Mouse (Mus musculus): ENCODE measurements around the gene Gm16223. TPM values are rescaled to one million over a fixed set of nuclear protein-coding genes. Genes with fewer than 3 reads are reported as not detected.

Gm16223 gene
- polyA plus RNA-seq, 1 experiment from 2014 or later = 0.06 TPM

GRCm38 (mm10) chr5:42198493-42198892 lies 130.7 kb downstream of the Gm16223 start:
- peak; percentile 42 for DNase-seq (ENCODE audit: low spot score)
- WGBS = 36% methylated on average over 3 of the region's 3 CpGs

GRCm38 (mm10) chr5:42207456-42208122 lies 139.8 kb downstream of the Gm16223 start:
- H3K36me3 ChIP-seq (ENCODE audit: control insufficient read depth, insufficient read depth, low read length) = no peaks in the 10 kb centered on the region
- H3K27ac ChIP-seq (ENCODE audit: low read depth, low read length) = no peak overlapping the region
- no peak overlapping the region for H3K4me3 ChIP-seq (ENCODE audit: low read depth, low read length)
- no peaks in the 10 kb centered on the region for H3K27me3 ChIP-seq (replicated peaks; ENCODE audit: control insufficient read depth, insufficient read depth, low read length)
- no peaks in the 10 kb centered on the region for H3K4me1 ChIP-seq (ENCODE audit: control insufficient read depth, insufficient read depth, low read length)
- 78% methylated on average over 3 of the region's 3 CpGs for WGBS
- no peaks in the 10 kb centered on the region for H3K9me3 ChIP-seq (replicated peaks; ENCODE audit: control insufficient read depth, low read length)
- H3K9ac ChIP-seq (ENCODE audit: low read length) = no peak overlapping the region
- ATAC-seq (no peak), DNase-seq (ENCODE audit: low spot score) (no peak)
- no peak overlapping the region for H3K4me2 ChIP-seq (ENCODE audit: low read length)

More at GRCm38 (mm10) chr5:42198493-42198892, 130.7 kb downstream of the Gm16223 start:
- Histone ChIP-seq H3K9ac (ENCODE audit: low read length) (no peak overlapping the region), H3K4me3 (ENCODE audit: low read depth, low read length) (no peak overlapping the region), H3K4me1 (ENCODE audit: control insufficient read depth, insufficient read depth, low read length) (no peaks in the 10 kb centered on the region), H3K9me3 (replicated peaks; ENCODE audit: control insufficient read depth, low read length) (no peaks in the 10 kb centered on the region), H3K36me3 (ENCODE audit: control insufficient read depth, insufficient read depth, low read length) (no peaks in the 10 kb centered on the region), H3K27ac (ENCODE audit: low read depth, low read length) (no peak overlapping the region), H3K27me3 (replicated peaks; ENCODE audit: control insufficient read depth, insufficient read depth, low read length) (no peaks in the 10 kb centered on the region), H3K4me2 (ENCODE audit: low read length) (no peak overlapping the region)
- 0 out of 2 replicates have a peak, but pooled peaks have one; percentile 20 for ATAC-seq

GRCm38 (mm10) chr5:42211554-42212338 lies 144.0 kb downstream of the Gm16223 start:
- Histone ChIP-seq H3K27ac (ENCODE audit: low read depth, low read length) (no peak overlapping the region), H3K36me3 (ENCODE audit: control insufficient read depth, insufficient read depth, low read length) (no peaks in the 10 kb centered on the region), H3K4me3 (ENCODE audit: low read depth, low read length) (no peak overlapping the region), H3K4me2 (ENCODE audit: low read length) (no peak overlapping the region), H3K9ac (ENCODE audit: low read length) (no peak overlapping the region), H3K27me3 (replicated peaks; ENCODE audit: control insufficient read depth, insufficient read depth, low read length) (no peaks in the 10 kb centered on the region), H3K4me1 (ENCODE audit: control insufficient read depth, insufficient read depth, low read length) (no peaks in the 10 kb centered on the region), H3K9me3 (replicated peaks; ENCODE audit: control insufficient read depth, low read length) (no peaks in the 10 kb centered on the region)
- peak; percentile 12 for DNase-seq (ENCODE audit: low spot score)
- ATAC-seq = peak; percentile 66; the same call in 1 of the 2 replicates
- 6% methylated on average over 4 of the region's 4 CpGs for WGBS

GRCm38 (mm10) chr5:42212353-42212752 lies 144.6 kb downstream of the Gm16223 start:
- 59% methylated on average over 4 of the region's 4 CpGs for WGBS
- DNase-seq (ENCODE audit: low spot score) (no peak), ATAC-seq (no peak)
- Histone ChIP-seq H3K36me3 (ENCODE audit: control insufficient read depth, insufficient read depth, low read length) (no peaks in the 10 kb centered on the region), H3K9ac (ENCODE audit: low read length) (no peak overlapping the region), H3K9me3 (replicated peaks; ENCODE audit: control insufficient read depth, low read length) (no peaks in the 10 kb centered on the region), H3K4me3 (ENCODE audit: low read depth, low read length) (no peak overlapping the region), H3K4me1 (ENCODE audit: control insufficient read depth, insufficient read depth, low read length) (no peaks in the 10 kb centered on the region), H3K4me2 (ENCODE audit: low read length) (no peak overlapping the region), H3K27ac (ENCODE audit: low read depth, low read length) (no peak overlapping the region), H3K27me3 (replicated peaks; ENCODE audit: control insufficient read depth, insufficient read depth, low read length) (no peaks in the 10 kb centered on the region)

GRCm38 (mm10) chr5:42224840-42225239 lies 157.1 kb downstream of the Gm16223 start:
- Histone ChIP-seq H3K4me3 (ENCODE audit: low read depth, low read length) (no peak overlapping the region), H3K9ac (ENCODE audit: low read length) (no peak overlapping the region), H3K36me3 (ENCODE audit: control insufficient read depth, insufficient read depth, low read length) (no peaks in the 10 kb centered on the region), H3K4me1 (ENCODE audit: control insufficient read depth, insufficient read depth, low read length) (no peaks in the 10 kb centered on the region), H3K27ac (ENCODE audit: low read depth, low read length) (no peak overlapping the region), H3K9me3 (replicated peaks; ENCODE audit: control insufficient read depth, low read length) (no peaks in the 10 kb centered on the region), H3K4me2 (ENCODE audit: low read length) (no peak overlapping the region), H3K27me3 (replicated peaks; ENCODE audit: control insufficient read depth, insufficient read depth, low read length) (no peaks in the 10 kb centered on the region)
- DNase-seq (ENCODE audit: low spot score) = no peak
- WGBS = 85% methylated on average over 1 of the region's 1 CpGs
- no peak for ATAC-seq

GRCm38 (mm10) chr5:42228631-42229030 lies 160.9 kb downstream of the Gm16223 start:
- WGBS = 50% methylated on average over 2 of the region's 2 CpGs
- no peak overlapping the region for H3K9ac ChIP-seq (ENCODE audit: low read length)
- no peaks in the 10 kb centered on the region for H3K36me3 ChIP-seq (ENCODE audit: control insufficient read depth, insufficient read depth, low read length)
- DNase-seq (ENCODE audit: low spot score) = no peak
- no peak overlapping the region for H3K4me3 ChIP-seq (ENCODE audit: low read depth, low read length)
- ATAC-seq = no peak
- no peaks in the 10 kb centered on the region for H3K9me3 ChIP-seq (replicated peaks; ENCODE audit: control insufficient read depth, low read length)
- no peak overlapping the region for H3K27ac ChIP-seq (ENCODE audit: low read depth, low read length)
- H3K4me1 ChIP-seq (ENCODE audit: control insufficient read depth, insufficient read depth, low read length) = no peaks in the 10 kb centered on the region
- H3K4me2 ChIP-seq (ENCODE audit: low read length) = no peak overlapping the region
- no peaks in the 10 kb centered on the region for H3K27me3 ChIP-seq (replicated peaks; ENCODE audit: control insufficient read depth, insufficient read depth, low read length)

GRCm38 (mm10) chr5:42239291-42239690 lies 171.5 kb downstream of the Gm16223 start:
- WGBS = 70% methylated on average over 5 of the region's 5 CpGs
- H3K4me2 ChIP-seq (ENCODE audit: low read length) = no peak overlapping the region

GRCm38 (mm10) chr5:42239806-42240205 lies 172.0 kb downstream of the Gm16223 start:
- no peaks in the 10 kb centered on the region for H3K4me1 ChIP-seq (ENCODE audit: control insufficient read depth, insufficient read depth, low read length)
- ATAC-seq = no peak
- no peak overlapping the region for H3K4me2 ChIP-seq (ENCODE audit: low read length)
- no peak overlapping the region for H3K27ac ChIP-seq (ENCODE audit: low read depth, low read length)
- no peak overlapping the region for H3K4me3 ChIP-seq (ENCODE audit: low read depth, low read length)
- DNase-seq (ENCODE audit: low spot score) = no peak
- H3K9ac ChIP-seq (ENCODE audit: low read length) = no peak overlapping the region
- H3K27me3 ChIP-seq (replicated peaks; ENCODE audit: control insufficient read depth, insufficient read depth, low read length) = no peaks in the 10 kb centered on the region
- no peaks in the 10 kb centered on the region for H3K9me3 ChIP-seq (replicated peaks; ENCODE audit: control insufficient read depth, low read length)
- H3K36me3 ChIP-seq (ENCODE audit: control insufficient read depth, insufficient read depth, low read length) = no peaks in the 10 kb centered on the region

More at GRCm38 (mm10) chr5:42239291-42239690, 171.5 kb downstream of the Gm16223 start:
- no peak for DNase-seq (ENCODE audit: low spot score)
- Histone ChIP-seq H3K4me3 (ENCODE audit: low read depth, low read length) (no peak overlapping the region), H3K27me3 (replicated peaks; ENCODE audit: control insufficient read depth, insufficient read depth, low read length) (no peaks in the 10 kb centered on the region), H3K4me1 (ENCODE audit: control insufficient read depth, insufficient read depth, low read length) (no peaks in the 10 kb centered on the region), H3K36me3 (ENCODE audit: control insufficient read depth, insufficient read depth, low read length) (no peaks in the 10 kb centered on the region), H3K9ac (ENCODE audit: low read length) (no peak overlapping the region), H3K27ac (ENCODE audit: low read depth, low read length) (no peak overlapping the region), H3K9me3 (replicated peaks; ENCODE audit: control insufficient read depth, low read length) (no peaks in the 10 kb centered on the region)
- no peak for ATAC-seq

GRCm38 (mm10) chr5:42250376-42250775 lies 182.6 kb downstream of the Gm16223 start:
- no peak overlapping the region for H3K27ac ChIP-seq (ENCODE audit: low read depth, low read length)
- H3K36me3 ChIP-seq (ENCODE audit: control insufficient read depth, insufficient read depth, low read length) = no peaks in the 10 kb centered on the region
- no peak overlapping the region for H3K4me2 ChIP-seq (ENCODE audit: low read length)
- ATAC-seq (peak; percentile 67; the same call in 1 of the 2 replicates), DNase-seq (ENCODE audit: low spot score) (peak; percentile 60)
- 80% methylated on average over 3 of the region's 3 CpGs for WGBS
- no peak overlapping the region for H3K9ac ChIP-seq (ENCODE audit: low read length)
- no peaks in the 10 kb centered on the region for H3K4me1 ChIP-seq (ENCODE audit: control insufficient read depth, insufficient read depth, low read length)
- H3K27me3 ChIP-seq (replicated peaks; ENCODE audit: control insufficient read depth, insufficient read depth, low read length) = no peaks in the 10 kb centered on the region
- no peaks in the 10 kb centered on the region for H3K9me3 ChIP-seq (replicated peaks; ENCODE audit: control insufficient read depth, low read length)
- no peak overlapping the region for H3K4me3 ChIP-seq (ENCODE audit: low read depth, low read length)

Data from forebrain, embryonic 14.5 days (tissue).